ENCODE assay signal across 8 mouse cellular contexts in the genomic region with DNA sequence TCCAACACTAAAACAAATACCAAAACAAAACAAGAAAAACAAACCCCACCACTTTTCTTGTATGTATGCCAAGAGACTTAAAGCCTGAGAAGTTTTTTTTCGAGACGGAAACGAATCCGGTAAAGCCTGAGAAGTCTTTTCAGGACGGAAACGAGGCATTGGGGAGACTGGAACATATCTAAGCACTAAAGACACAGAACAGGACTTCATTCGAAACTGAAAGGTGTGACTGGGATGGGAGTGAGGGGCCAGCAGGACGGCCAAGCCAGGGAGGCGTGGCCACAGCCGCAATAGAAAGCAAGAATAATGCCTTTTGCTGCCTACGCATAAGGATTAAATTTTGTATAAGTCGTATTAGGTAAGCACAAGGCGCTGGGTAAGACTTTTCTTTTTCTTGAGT. TPM values are rescaled to one million over a fixed set of nuclear protein-coding genes. Genes with fewer than 3 reads are reported as not detected.
DNase-seq lines count a peak whose midpoint lies in the region; ATAC-seq lines count a peak whose summit lies in the region.

No protein-coding gene starts in this region.

- H3K4me2 ChIP-seq in heart, embryonic 13.5 days, result peak overlapping the region; percentile 100
- H3K4me2 ChIP-seq in forebrain, embryonic 14.5 days (ENCODE audit: low read length), result peak overlapping the region; percentile 100
- peak overlapping the region; percentile 98 for H3K4me2 ChIP-seq in liver, embryonic 15.5 days

- 5% methylated on average over 13 of the region's 13 CpGs for WGBS in heart, embryonic 13.5 days
- WGBS in forebrain, embryonic 14.5 days, result 11% methylated on average over 13 of the region's 13 CpGs
- 6% methylated on average over 13 of the region's 13 CpGs for WGBS in liver, embryonic 15.5 days (ENCODE audit: insufficient replicate concordance)

- intact Hi-C loops in heart, postnatal 10 days (cut with DNase I), result loop anchor here (2.0 to 10.0 kb wide), 3 partner anchors 37 to 1019 kb away; a partner anchor contains a TSS

- H3K9ac ChIP-seq in heart, embryonic 13.5 days, result peak overlapping the region; percentile 98
- H3K9ac ChIP-seq in forebrain, embryonic 14.5 days (ENCODE audit: low read length), result peak overlapping the region; percentile 87
- peak overlapping the region; percentile 76 for H3K9ac ChIP-seq in liver, embryonic 15.5 days

- peak overlapping the region; percentile 95 for H3K4me3 ChIP-seq in heart, embryonic 13.5 days
- H3K4me3 ChIP-seq in forebrain, embryonic 14.5 days (ENCODE audit: low read depth, low read length), result peak overlapping the region; percentile 86
- peak overlapping the region; percentile 77 for H3K4me3 ChIP-seq in liver, embryonic 15.5 days (replicated peaks)

- DNase-seq in heart, postnatal 10 days, result no peak
- peak; percentile 51 for DNase-seq in CD4-positive, CD25-positive, alpha-beta regulatory T cell, adult 2 months (ENCODE audit: low read depth, low spot score)
- no peak for DNase-seq in forebrain, embryonic 14.5 days (ENCODE audit: low spot score)
- no peak for DNase-seq in left cerebral cortex, adult 8-10 months (ENCODE audit: low spot score in 2 of 2)
- no peak for DNase-seq in cerebellum, postnatal 10 days
- no peak for DNase-seq in layer of hippocampus, adult 11-12 months (ENCODE audit: low spot score)

- no peaks in the 10 kb centered on the region for H3K9me3 ChIP-seq in heart, embryonic 13.5 days
- no peaks in the 10 kb centered on the region for H3K9me3 ChIP-seq in forebrain, embryonic 14.5 days (replicated peaks; ENCODE audit: control insufficient read depth, low read length)
- H3K9me3 ChIP-seq in liver, embryonic 15.5 days (replicated peaks), result no peaks in the 10 kb centered on the region

- peaks cover 36% of the 10 kb centered on the region for H3K4me1 ChIP-seq in heart, embryonic 13.5 days
- peaks cover 22% of the 10 kb centered on the region for H3K4me1 ChIP-seq in forebrain, embryonic 14.5 days (ENCODE audit: control insufficient read depth, insufficient read depth, low read length)
- H3K4me1 ChIP-seq in liver, embryonic 15.5 days (replicated peaks), result peaks cover 61% of the 10 kb centered on the region

- no peaks in the 10 kb centered on the region for H3K27me3 ChIP-seq in heart, embryonic 13.5 days (replicated peaks)
- H3K27me3 ChIP-seq in forebrain, embryonic 14.5 days (replicated peaks; ENCODE audit: control insufficient read depth, insufficient read depth, low read length), result no peaks in the 10 kb centered on the region
- H3K27me3 ChIP-seq in liver, embryonic 15.5 days, result no peaks in the 10 kb centered on the region

- H3K27ac ChIP-seq in heart, embryonic 13.5 days (replicated peaks), result peak overlapping the region; percentile 97
- no peak overlapping the region for H3K27ac ChIP-seq in forebrain, embryonic 14.5 days (ENCODE audit: low read depth, low read length)
- H3K27ac ChIP-seq in liver, embryonic 15.5 days (replicated peaks), result peak overlapping the region; percentile 87

- peaks cover 39% of the 10 kb centered on the region for H3K36me3 ChIP-seq in heart, embryonic 13.5 days
- H3K36me3 ChIP-seq in forebrain, embryonic 14.5 days (ENCODE audit: control insufficient read depth, insufficient read depth, low read length), result peaks cover 30% of the 10 kb centered on the region
- H3K36me3 ChIP-seq in liver, embryonic 15.5 days (replicated peaks), result peaks cover 37% of the 10 kb centered on the region

- no peak for ATAC-seq in heart, embryonic 13.5 days (ENCODE audit: extremely low read depth, insufficient number of reproducible peaks, low FRiP score, low TSS enrichment)
- ATAC-seq in forebrain, embryonic 14.5 days, result no peak
- ATAC-seq in liver, embryonic 15.5 days (ENCODE audit: insufficient read depth), result no peak

RNA-seq across cellular contexts. Expression of a gene that starts 0.8 kb away (rescaled TPM):
- polyA plus RNA-seq in heart, embryonic 13.5 days (2015; fragmentation: Nextera tagmentation; extraction: Ambion mirVana), result 14.9 and 15.7 TPM in 2 replicates
- total RNA-seq in heart, postnatal 10 days (2021), result 10 to 100 TPM; 14.3 to 17.3 TPM
- polyA plus RNA-seq in forebrain, embryonic 14.5 days (2014; fragmentation: Nextera tagmentation; extraction: Ambion mirVana), result 10.3 and 12.5 TPM in 2 replicates
- 4.5 and 4.9 TPM in 2 replicates for polyA plus RNA-seq in liver, embryonic 15.5 days (2015; fragmentation: Nextera tagmentation; extraction: Ambion mirVana)
- total RNA-seq in left cerebral cortex, adult 8-10 months (2022), result 10 to 100 TPM; 20.1 to 29.5 (median 26.9) TPM

RNA-seq across cellular contexts. Expression of a gene that starts 1.1 kb away (rescaled TPM):
- polyA plus RNA-seq in heart, embryonic 13.5 days (2015; fragmentation: Nextera tagmentation; extraction: Ambion mirVana), result 327 and 367 TPM in 2 replicates
- total RNA-seq in heart, postnatal 10 days (2021), result 100 to 1,000 TPM; 221 to 248 TPM
- 468 and 550 TPM in 2 replicates for polyA plus RNA-seq in forebrain, embryonic 14.5 days (2014; fragmentation: Nextera tagmentation; extraction: Ambion mirVana)
- 181 and 228 TPM in 2 replicates for polyA plus RNA-seq in liver, embryonic 15.5 days (2015; fragmentation: Nextera tagmentation; extraction: Ambion mirVana)
- total RNA-seq in left cerebral cortex, adult 8-10 months (2022), result 100 to 1,000 TPM; 263 to 330 (median 301) TPM

RNA-seq across cellular contexts. Expression of a gene that starts 8.1 kb away (rescaled TPM):
- 47.5 and 53.1 TPM in 2 replicates for polyA plus RNA-seq in heart, embryonic 13.5 days (2015; fragmentation: Nextera tagmentation; extraction: Ambion mirVana)
- 10 to 100 TPM; 18.7 to 18.8 TPM for total RNA-seq in heart, postnatal 10 days (2021)
- polyA plus RNA-seq in forebrain, embryonic 14.5 days (2014; fragmentation: Nextera tagmentation; extraction: Ambion mirVana), result 69.2 and 73.3 TPM in 2 replicates
- 23.1 and 23.5 TPM in 2 replicates for polyA plus RNA-seq in liver, embryonic 15.5 days (2015; fragmentation: Nextera tagmentation; extraction: Ambion mirVana)
- 10 to 100 TPM; 32.7 to 37.5 (median 35.2) TPM for total RNA-seq in left cerebral cortex, adult 8-10 months (2022)
